Mouse (Mus musculus) liver, embryonic 12.5 days (tissue): ENCODE results near the gene Cdk5. TPM values are rescaled to one million over a fixed set of nuclear protein-coding genes. Genes with fewer than 3 reads are reported as not detected.
A peak's percentile ranks its signal among the peaks of the same experiment; 100 is the strongest.

ENCODE experiments used
- ATAC-seq: fragments of 200-750 bp; cut with Nextera tagmentation; 2 replicates; pipeline ENCODE4 v1.8.0; 2017; ENCODE audit warnings: moderate number of reproducible peaks, mild to moderate bottlenecking, moderate library complexity
- H3K27ac ChIP-seq: fragments of 300-500 bp; sonication (generic); 2 replicates; pipeline ENCODE4 v1.5.1; 2016; ENCODE audit warnings: mild to moderate bottlenecking
- H3K27me3 ChIP-seq: fragments of 300-500 bp; sonication (generic); replicated peaks from 2 replicates; pipeline ENCODE4 v1.6.1; 2016; ENCODE audit warnings: mild to moderate bottlenecking, moderate library complexity
- H3K36me3 ChIP-seq: fragments of 300-500 bp; sonication (generic); 2 replicates; pipeline ENCODE4 v1.6.1; 2016; ENCODE audit warnings: mild to moderate bottlenecking, moderate library complexity
- H3K4me1 ChIP-seq: fragments of 300-500 bp; sonication (generic); 2 replicates; pipeline ENCODE4 v1.6.1; 2016
- H3K4me2 ChIP-seq: fragments of 300-500 bp; sonication (generic); 2 replicates; pipeline ENCODE4 v1.6.1; 2016; ENCODE audit warnings: mild to moderate bottlenecking, moderate library complexity
- H3K4me3 ChIP-seq: fragments of 300-500 bp; sonication (generic); 2 replicates; pipeline ENCODE4 v1.5.1; 2016; ENCODE audit warnings: mild to moderate bottlenecking, moderate library complexity
- H3K9ac ChIP-seq: fragments of 300-500 bp; sonication (generic); 2 replicates; pipeline ENCODE4 v1.6.1; 2016; ENCODE audit warnings: mild to moderate bottlenecking, moderate library complexity
- H3K9me3 ChIP-seq: fragments of 300-500 bp; sonication (generic); replicated peaks from 2 replicates; pipeline ENCODE4 v1.6.1; 2016; ENCODE audit warnings: mild to moderate bottlenecking, moderate library complexity
- WGBS: fragments of 180-500 bp; shearing (Covaris S2); methylation state at CpG from one replicate; pipeline ENCODE4 v1.1.7; 2016; ENCODE audit not compliant: insufficient replicate concordance; 5-methylcytosine and 5-hydroxymethylcytosine counted together
- polyA plus RNA-seq: library from polyadenylated mRNA; unstranded; fragments of >200 nt; fragmentation: Nextera tagmentation; extraction: Ambion mirVana; gene quantifications from 2 replicates; pipeline ENCODE4 v1.2.1, GENCODE M21; 2016

The Cdk5 gene
- polyA plus RNA-seq, 1 experiment from 2014 or later = 13.0 TPM

DNA sequence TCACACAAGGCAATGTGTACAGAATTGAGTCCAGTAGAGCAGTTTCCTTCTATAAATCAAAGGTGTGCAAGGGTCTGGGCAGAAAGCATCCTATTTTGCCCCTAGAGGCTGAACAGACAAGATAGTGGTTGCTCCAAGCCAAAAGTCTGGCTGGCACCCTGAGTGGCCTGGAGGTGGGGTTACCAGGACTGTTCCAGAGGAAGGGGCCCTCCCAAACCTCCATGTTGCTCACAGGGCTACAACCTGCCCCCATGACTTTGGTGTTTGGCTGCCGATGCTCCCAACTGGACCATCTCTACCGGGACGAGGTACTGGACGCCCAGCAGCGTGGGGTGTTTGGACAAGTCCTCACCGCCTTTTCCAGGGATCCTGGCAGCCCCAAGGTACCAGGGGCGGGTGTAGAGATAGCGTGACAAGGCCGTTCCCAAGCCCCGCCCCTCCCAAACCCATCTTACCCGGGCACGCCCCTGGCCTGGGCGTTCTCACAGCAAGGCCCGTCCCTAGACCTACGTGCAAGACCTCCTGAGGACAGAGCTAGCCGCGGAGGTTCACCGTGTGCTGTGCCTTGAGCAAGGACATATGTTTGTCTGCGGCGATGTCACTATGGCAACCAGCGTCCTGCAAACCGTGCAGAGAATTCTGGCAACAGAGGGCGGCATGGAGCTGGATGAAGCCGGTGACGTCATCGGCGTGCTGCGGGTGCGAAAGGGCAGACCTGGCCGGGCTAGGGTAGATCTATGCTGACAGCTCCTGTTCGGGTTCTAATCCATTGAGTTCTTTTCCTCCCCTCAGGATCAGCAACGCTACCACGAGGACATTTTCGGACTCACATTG, 40.1 kb downstream of the Cdk5 start:
- H3K4me1 ChIP-seq = peaks cover 34% of the 10 kb centered on the region
- H3K36me3 ChIP-seq = no peaks in the 10 kb centered on the region
- ATAC-seq = peak; percentile 94
- peak overlapping the region; percentile 63 for H3K4me3 ChIP-seq
- peak overlapping the region; percentile 87 for H3K4me2 ChIP-seq
- 2% methylated on average over 34 of the region's 34 CpGs for WGBS
- H3K27me3 ChIP-seq = peaks cover 81% of the 10 kb centered on the region
- H3K9ac ChIP-seq = peak overlapping the region; percentile 64
- no peaks in the 10 kb centered on the region for H3K9me3 ChIP-seq
- peak overlapping the region; percentile 28; the same call in 1 of the 2 replicates for H3K27ac ChIP-seq

DNA sequence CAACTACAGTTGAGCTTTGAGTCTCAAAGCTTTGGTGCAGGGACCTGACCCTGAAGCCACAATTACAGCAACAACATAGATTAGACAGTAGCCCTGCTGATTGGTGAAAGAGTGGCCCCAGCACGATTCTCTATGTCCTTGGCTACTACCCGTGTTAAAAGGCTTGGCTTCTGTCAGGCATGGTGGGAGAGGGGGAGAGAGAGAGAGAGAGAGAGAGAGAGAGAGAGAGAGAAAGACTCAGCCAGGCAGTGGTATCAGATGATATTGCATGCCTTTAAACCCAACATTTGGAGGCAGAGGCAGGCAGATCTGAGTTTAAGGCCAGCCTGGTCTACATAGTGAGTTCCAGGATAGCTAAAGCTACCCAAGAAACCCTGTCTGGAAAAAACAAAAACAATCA, 41.3 kb downstream of the Cdk5 start:
- H3K36me3 ChIP-seq = no peaks in the 10 kb centered on the region
- no peak overlapping the region for H3K9ac ChIP-seq
- WGBS = 58% methylated on average over 2 of the region's 2 CpGs
- H3K4me2 ChIP-seq = no peak overlapping the region
- H3K9me3 ChIP-seq = no peaks in the 10 kb centered on the region
- H3K4me3 ChIP-seq = no peak overlapping the region
- no peak for ATAC-seq
- H3K27me3 ChIP-seq = peaks cover 80% of the 10 kb centered on the region
- H3K27ac ChIP-seq = no peak overlapping the region
- peaks cover 23% of the 10 kb centered on the region for H3K4me1 ChIP-seq

GRCm38 (mm10) chr5:24381486-24381885, 41.8 kb downstream of the Cdk5 start:
- Histone ChIP-seq H3K4me1 (peaks cover 23% of the 10 kb centered on the region), H3K27me3 (peaks cover 79% of the 10 kb centered on the region), H3K36me3 (no peaks in the 10 kb centered on the region), H3K9ac (no peak overlapping the region), H3K9me3 (no peaks in the 10 kb centered on the region), H3K4me3 (no peak overlapping the region), H3K4me2 (no peak overlapping the region), H3K27ac (no peak overlapping the region)
- no peak for ATAC-seq
- 61% methylated on average over 6 of the region's 6 CpGs for WGBS

GRCm38 (mm10) chr5:24380499-24380898, 42.8 kb downstream of the Cdk5 start:
- no peaks in the 10 kb centered on the region for H3K36me3 ChIP-seq
- peaks cover 23% of the 10 kb centered on the region for H3K4me1 ChIP-seq
- no peak overlapping the region for H3K27ac ChIP-seq
- H3K4me2 ChIP-seq = no peak overlapping the region
- 63% methylated on average over 4 of the region's 4 CpGs for WGBS
- H3K9me3 ChIP-seq = no peaks in the 10 kb centered on the region
- no peak overlapping the region for H3K4me3 ChIP-seq
- H3K27me3 ChIP-seq = peaks cover 69% of the 10 kb centered on the region
- no peak overlapping the region for H3K9ac ChIP-seq
- no peak for ATAC-seq

GRCm38 (mm10) chr5:24379501-24379900, 43.8 kb downstream of the Cdk5 start:
- no peaks in the 10 kb centered on the region for H3K9me3 ChIP-seq
- no peak overlapping the region for H3K27ac ChIP-seq
- no peak overlapping the region for H3K4me3 ChIP-seq
- H3K4me2 ChIP-seq = no peak overlapping the region
- 69% methylated on average over 4 of the region's 4 CpGs for WGBS
- no peaks in the 10 kb centered on the region for H3K36me3 ChIP-seq
- H3K9ac ChIP-seq = no peak overlapping the region
- H3K27me3 ChIP-seq = peaks cover 60% of the 10 kb centered on the region
- no peak for ATAC-seq
- peaks cover 20% of the 10 kb centered on the region for H3K4me1 ChIP-seq

GRCm38 (mm10) chr5:24378700-24379099, 44.6 kb downstream of the Cdk5 start:
- Histone ChIP-seq H3K4me2 (no peak overlapping the region), H3K27ac (no peak overlapping the region), H3K4me1 (peaks cover 12% of the 10 kb centered on the region), H3K9me3 (no peaks in the 10 kb centered on the region), H3K27me3 (peaks cover 58% of the 10 kb centered on the region), H3K9ac (no peak overlapping the region), H3K4me3 (no peak overlapping the region), H3K36me3 (no peaks in the 10 kb centered on the region)
- no peak for ATAC-seq
- 55% methylated on average over 2 of the region's 2 CpGs for WGBS

- ATAC-seq = no peak
- Histone ChIP-seq H3K9ac (no peak overlapping the region), H3K4me2 (no peak overlapping the region), H3K4me1 (no peaks in the 10 kb centered on the region), H3K36me3 (no peaks in the 10 kb centered on the region), H3K27ac (no peak overlapping the region), H3K27me3 (peaks cover 52% of the 10 kb centered on the region), H3K4me3 (no peak overlapping the region), H3K9me3 (no peaks in the 10 kb centered on the region)
- WGBS = 58% methylated on average over 7 of the region's 7 CpGs
These were observed 48.5 kb downstream of the Cdk5 start for GRCm38 (mm10) chr5:24374666-24375328.

DNA sequence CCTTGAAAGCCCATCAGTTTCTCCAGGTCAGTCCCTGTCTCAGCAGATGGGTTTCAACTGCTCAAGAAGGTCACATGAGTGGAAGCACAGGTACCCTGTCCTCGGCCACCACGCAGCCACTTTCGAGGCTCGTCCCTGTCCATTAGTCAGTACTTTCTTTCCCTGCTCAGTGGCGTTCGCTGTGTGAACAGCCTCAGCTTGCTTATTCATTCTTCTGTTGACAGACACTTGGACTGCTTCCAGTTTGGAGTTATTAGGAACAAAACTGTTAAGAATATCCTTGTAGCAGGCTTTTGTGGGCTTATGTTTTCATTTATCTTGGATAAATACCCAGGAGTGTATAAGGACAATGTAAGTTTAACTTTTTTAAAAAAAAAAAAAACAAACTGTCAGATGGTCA, 49.1 kb downstream of the Cdk5 start:
- no peaks in the 10 kb centered on the region for H3K9me3 ChIP-seq
- no peaks in the 10 kb centered on the region for H3K4me1 ChIP-seq
- WGBS = 64% methylated on average over 6 of the region's 6 CpGs
- peaks cover 50% of the 10 kb centered on the region; the same call in 1 of the 2 replicates for H3K27me3 ChIP-seq
- H3K4me2 ChIP-seq = no peak overlapping the region
- no peak overlapping the region for H3K9ac ChIP-seq
- H3K27ac ChIP-seq = no peak overlapping the region
- H3K4me3 ChIP-seq = no peak overlapping the region
- ATAC-seq = no peak
- H3K36me3 ChIP-seq = no peaks in the 10 kb centered on the region

DNA sequence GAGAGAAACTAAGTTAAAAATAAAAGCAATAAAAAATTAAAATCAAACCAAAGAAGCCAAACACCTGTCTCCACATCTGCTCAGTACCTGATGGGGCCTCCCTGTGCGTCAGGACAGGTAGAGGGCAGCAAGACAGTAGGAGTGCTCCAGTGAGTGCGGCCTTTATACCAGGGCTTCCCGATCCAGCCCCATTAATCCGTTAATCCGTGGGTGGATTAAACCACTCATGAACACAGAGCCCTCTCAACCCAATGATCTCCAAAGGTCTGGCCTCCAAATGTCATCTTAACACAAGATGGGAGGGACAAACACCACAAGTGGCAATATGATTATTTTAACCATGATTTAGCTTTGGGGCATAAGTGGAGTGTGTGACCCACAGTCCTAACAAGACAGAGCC, 49.5 kb downstream of the Cdk5 start:
- H3K27ac ChIP-seq = no peak overlapping the region
- no peak overlapping the region for H3K9ac ChIP-seq
- no peak for ATAC-seq
- WGBS = 67% methylated on average over 5 of the region's 5 CpGs
- no peaks in the 10 kb centered on the region for H3K36me3 ChIP-seq
- peaks cover 50% of the 10 kb centered on the region; the same call in 1 of the 2 replicates for H3K27me3 ChIP-seq
- H3K9me3 ChIP-seq = no peaks in the 10 kb centered on the region
- H3K4me3 ChIP-seq = no peak overlapping the region
- no peak overlapping the region for H3K4me2 ChIP-seq
- no peaks in the 10 kb centered on the region for H3K4me1 ChIP-seq

DNA sequence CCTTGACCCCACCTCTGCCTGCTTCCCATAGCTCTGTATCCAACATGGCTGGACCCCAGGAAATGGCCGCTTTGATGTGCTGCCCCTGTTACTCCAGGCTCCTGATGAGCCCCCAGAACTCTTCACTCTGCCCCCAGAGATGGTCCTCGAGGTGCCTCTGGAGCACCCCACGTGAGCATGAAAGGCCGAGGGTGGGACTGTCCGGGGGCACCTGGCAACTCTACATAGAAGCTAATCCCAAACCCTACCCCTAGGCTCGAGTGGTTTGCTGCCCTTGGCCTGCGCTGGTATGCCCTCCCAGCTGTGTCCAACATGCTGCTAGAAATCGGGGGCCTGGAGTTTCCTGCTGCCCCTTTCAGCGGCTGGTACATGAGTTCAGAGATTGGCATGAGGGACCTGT, 53.6 kb downstream of the Cdk5 start:
- Histone ChIP-seq H3K9ac (no peak overlapping the region), H3K36me3 (no peaks in the 10 kb centered on the region), H3K27me3 (peaks cover 63% of the 10 kb centered on the region), H3K9me3 (no peaks in the 10 kb centered on the region), H3K4me3 (no peak overlapping the region), H3K27ac (no peak overlapping the region), H3K4me1 (peaks cover 11% of the 10 kb centered on the region; the same call in 1 of the 2 replicates), H3K4me2 (no peak overlapping the region)
- 74% methylated on average over 9 of the region's 9 CpGs for WGBS
- ATAC-seq = no peak
